Mouse (Mus musculus) limb, embryonic 14.5 days (tissue): ENCODE data around the gene Prkab2. TPM values are rescaled to one million over a fixed set of nuclear protein-coding genes. Genes with fewer than 3 reads are reported as not detected.
A peak's percentile ranks its signal among the peaks of the same experiment; 100 is the strongest.

Experiments used
- ATAC-seq: fragments of 200-750 bp; cut with Nextera tagmentation; 2 replicates; pipeline ENCODE4 v1.8.0; 2017; ENCODE audit warnings: low read depth, moderate number of reproducible peaks, moderate TSS enrichment; ENCODE audit not compliant: low FRiP score
- DNase-seq: peaks from one replicate; pipeline ENCODE4 v3.0.0-alpha.2; 2015; ENCODE audit warnings: low spot score
- H3K27ac ChIP-seq: fragments of 300-500 bp; sonication (generic); replicated peaks from 2 replicates; pipeline ENCODE4 v1.5.1; 2014; ENCODE audit warnings: low read depth, mild to moderate bottlenecking, low read length, moderate library complexity, mixed read lengths
- H3K27me3 ChIP-seq: fragments of 300-500 bp; sonication (generic); 2 replicates; pipeline ENCODE4 v1.6.1; 2014; ENCODE audit warnings: low read length, mixed read lengths; ENCODE audit not compliant: control insufficient read depth, insufficient read depth
- H3K36me3 ChIP-seq: fragments of 300-500 bp; sonication (generic); 2 replicates; pipeline ENCODE4 v1.6.1; 2014; ENCODE audit warnings: mild to moderate bottlenecking, low read length, moderate library complexity, mixed read lengths; ENCODE audit not compliant: control insufficient read depth, insufficient read depth
- H3K4me1 ChIP-seq: fragments of 300-500 bp; sonication (generic); 2 replicates; pipeline ENCODE4 v1.6.1; 2014; ENCODE audit warnings: antibody characterized with exemption, low read length, mixed read lengths; ENCODE audit not compliant: control insufficient read depth, insufficient read depth
- H3K4me2 ChIP-seq: fragments of 300-500 bp; sonication (generic); replicated peaks from 2 replicates; pipeline ENCODE4 v1.6.1; 2014; ENCODE audit warnings: low read depth, mild to moderate bottlenecking, low read length, moderate library complexity; ENCODE audit not compliant: severe bottlenecking
- H3K4me3 ChIP-seq: fragments of 300-500 bp; sonication (generic); replicated peaks from 2 replicates; pipeline ENCODE4 v1.5.1; 2014; ENCODE audit warnings: low read length
- H3K9ac ChIP-seq: fragments of 300-500 bp; sonication (generic); 2 replicates; pipeline ENCODE4 v1.6.1; 2014; ENCODE audit warnings: mild to moderate bottlenecking, low read depth, low read length, moderate library complexity; ENCODE audit not compliant: severe bottlenecking
- H3K9me3 ChIP-seq: fragments of 300-500 bp; sonication (generic); 2 replicates; pipeline ENCODE4 v1.6.1; 2016; ENCODE audit warnings: low read length; ENCODE audit not compliant: control insufficient read depth
- POLR2A ChIP-seq: fragments of 200-500 bp; IDR thresholded peaks from 2 replicates; pipeline ENCODE4 v1.8.0; 2012; ENCODE audit warnings: inconsistent platforms, mild to moderate bottlenecking, moderate library complexity, borderline replicate concordance; ENCODE audit not compliant: insufficient read depth, insufficient read length; ENCODE audit errors: extremely low read depth
- WGBS: fragments of 180-500 bp; shearing (Covaris S2); extraction: QIAGEN DNeasy Blood & Tissue Kit; methylation state at CpG from one replicate; pipeline ENCODE4 v1.1.7; 2014; 5-methylcytosine and 5-hydroxymethylcytosine counted together
- polyA plus RNA-seq, 2 experiments: library from polyadenylated mRNA; depleted of rRNA in 1 of 2; stranded (reverse) in 1 of 2; unstranded in 1 of 2; fragments of >200 nt; fragmentation: Nextera tagmentation in 1 of 2; extraction: Ambion mirVana in 1 of 2; gene quantifications; 2 replicates each; pipeline versions ENCODE4 v1.2.1 to v1.2.3; 2012 to 2014

Gene Prkab2
- polyA plus RNA-seq, 2 experiments: 7.2 to 15.6 TPM

DNA sequence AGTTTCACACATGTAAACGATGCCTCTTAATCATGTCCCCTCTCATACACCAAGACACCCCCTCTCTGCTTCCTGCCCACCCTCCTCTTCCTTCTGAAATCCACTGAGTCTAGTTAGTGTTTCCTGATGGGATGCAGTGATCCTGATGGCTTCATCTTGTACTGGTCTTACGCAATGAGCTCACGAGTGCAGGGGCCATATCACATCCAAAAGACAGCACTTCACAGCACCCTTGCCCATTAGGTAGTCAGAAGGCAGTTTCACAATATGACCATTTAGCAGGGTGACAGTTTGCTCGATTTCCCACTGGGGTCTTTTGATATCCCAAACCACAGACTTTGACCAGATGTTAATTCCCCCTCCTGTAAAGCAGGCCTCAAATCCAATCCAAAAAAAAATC is 42.1 kb upstream of the Prkab2 start:
- no peak for ATAC-seq
- no peaks in the 10 kb centered on the region for H3K36me3 ChIP-seq
- no peak overlapping the region for H3K9ac ChIP-seq
- no peak overlapping the region for H3K27ac ChIP-seq
- no peak for DNase-seq
- H3K27me3 ChIP-seq: no peaks in the 10 kb centered on the region
- H3K4me3 ChIP-seq: no peak overlapping the region
- 86% methylated on average over 4 of the region's 4 CpGs for WGBS
- H3K4me2 ChIP-seq: no peak overlapping the region
- H3K9me3 ChIP-seq: no peaks in the 10 kb centered on the region
- TF ChIP-seq POLR2A: no peak
- H3K4me1 ChIP-seq: no peaks in the 10 kb centered on the region

DNA sequence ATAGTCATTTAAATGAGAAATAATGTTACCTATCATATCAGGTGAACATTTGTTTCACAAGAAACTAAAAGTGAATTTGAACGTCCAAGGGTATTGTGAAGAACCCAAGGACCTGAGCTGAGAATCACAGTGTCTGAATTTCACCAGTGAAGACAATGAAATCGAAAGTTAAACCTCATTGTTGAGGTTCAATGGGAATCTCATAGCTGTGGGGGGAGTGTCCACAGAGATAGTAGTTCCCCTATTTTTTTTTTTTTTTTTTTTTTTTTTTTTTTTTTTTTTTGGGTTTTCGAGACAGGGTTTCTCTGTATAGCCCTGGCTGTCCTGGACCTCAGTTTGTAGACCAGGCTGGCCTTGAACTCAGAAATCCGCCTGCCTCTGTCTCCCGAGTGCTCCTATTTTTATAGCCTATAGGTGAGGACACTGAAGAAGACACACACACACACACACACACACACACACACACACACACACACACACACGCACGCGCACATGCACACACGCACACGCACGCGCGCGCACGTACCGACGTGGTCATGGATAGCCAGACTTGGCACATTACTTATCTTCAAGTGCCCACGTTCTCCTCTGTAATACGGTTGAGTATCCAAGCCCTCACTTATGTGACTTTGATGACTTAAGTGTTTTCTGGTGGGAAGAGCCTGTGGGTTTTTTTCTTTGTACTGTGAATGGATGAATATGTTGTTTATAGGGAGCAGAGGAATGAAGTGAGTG is 40.7 kb upstream of the Prkab2 start:
- no peak for ATAC-seq
- no peak overlapping the region for H3K4me3 ChIP-seq
- no peaks in the 10 kb centered on the region for H3K4me1 ChIP-seq
- H3K27me3 ChIP-seq: no peaks in the 10 kb centered on the region
- WGBS: 95% methylated on average over 17 of the region's 19 CpGs
- no peak for TF ChIP-seq POLR2A
- DNase-seq: no peak
- no peaks in the 10 kb centered on the region for H3K9me3 ChIP-seq
- no peak overlapping the region for H3K9ac ChIP-seq
- H3K27ac ChIP-seq: no peak overlapping the region
- no peak overlapping the region for H3K4me2 ChIP-seq
- no peaks in the 10 kb centered on the region for H3K36me3 ChIP-seq

DNA sequence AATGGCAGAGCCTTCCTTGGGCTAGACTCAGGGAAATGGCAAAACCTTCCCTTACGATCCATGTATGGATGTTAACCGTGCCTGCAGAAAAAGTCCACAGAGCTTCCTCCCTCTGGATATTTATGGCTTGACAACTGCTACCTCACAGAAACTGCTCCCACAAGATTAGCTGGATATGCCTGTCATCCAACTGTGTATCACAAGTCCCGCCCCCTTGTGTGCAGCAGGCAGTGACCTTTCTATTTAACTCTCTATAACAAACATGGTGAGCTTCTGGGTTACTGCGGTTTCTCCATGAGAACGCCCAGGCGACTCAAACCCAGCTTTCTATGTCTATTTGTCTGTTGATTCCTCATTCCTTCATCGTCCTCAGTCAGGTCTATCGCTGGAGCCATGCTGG is 40.1 kb upstream of the Prkab2 start:
- WGBS: 85% methylated on average over 8 of the region's 8 CpGs
- Histone ChIP-seq H3K4me3 (no peak overlapping the region), H3K27me3 (no peaks in the 10 kb centered on the region), H3K9me3 (no peaks in the 10 kb centered on the region), H3K36me3 (no peaks in the 10 kb centered on the region), H3K4me1 (no peaks in the 10 kb centered on the region), H3K4me2 (no peak overlapping the region), H3K9ac (no peak overlapping the region), H3K27ac (no peak overlapping the region)
- TF ChIP-seq POLR2A: no peak
- DNase-seq: no peak
- no peak for ATAC-seq

DNA sequence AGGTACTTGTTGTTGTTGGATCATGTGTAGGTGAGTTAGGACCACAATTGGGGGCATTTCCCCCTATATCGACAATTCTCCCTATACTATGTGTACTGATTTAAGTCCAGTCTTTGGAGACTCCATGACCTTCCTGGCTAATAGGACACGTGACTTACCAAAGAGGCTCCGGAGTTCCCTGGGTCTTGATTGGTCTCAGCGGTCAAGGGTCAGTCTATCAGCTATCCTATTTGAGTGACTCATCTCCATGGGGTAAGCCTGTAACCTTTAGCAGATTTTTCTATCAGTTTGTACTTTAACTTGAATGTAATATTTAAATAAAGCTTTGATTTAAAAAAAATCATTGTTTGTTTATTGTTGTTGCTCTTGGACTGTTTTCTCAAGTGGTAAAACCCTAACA is 37.3 kb upstream of the Prkab2 start:
- no peaks in the 10 kb centered on the region for H3K9me3 ChIP-seq
- ATAC-seq (no peak), DNase-seq (no peak)
- no peaks in the 10 kb centered on the region for H3K27me3 ChIP-seq
- H3K4me3 ChIP-seq: no peak overlapping the region
- WGBS: 93% methylated on average over 4 of the region's 4 CpGs
- TF ChIP-seq POLR2A: no peak
- H3K27ac ChIP-seq: no peak overlapping the region
- H3K9ac ChIP-seq: no peak overlapping the region
- no peak overlapping the region for H3K4me2 ChIP-seq
- no peaks in the 10 kb centered on the region for H3K36me3 ChIP-seq
- H3K4me1 ChIP-seq: no peaks in the 10 kb centered on the region

DNA sequence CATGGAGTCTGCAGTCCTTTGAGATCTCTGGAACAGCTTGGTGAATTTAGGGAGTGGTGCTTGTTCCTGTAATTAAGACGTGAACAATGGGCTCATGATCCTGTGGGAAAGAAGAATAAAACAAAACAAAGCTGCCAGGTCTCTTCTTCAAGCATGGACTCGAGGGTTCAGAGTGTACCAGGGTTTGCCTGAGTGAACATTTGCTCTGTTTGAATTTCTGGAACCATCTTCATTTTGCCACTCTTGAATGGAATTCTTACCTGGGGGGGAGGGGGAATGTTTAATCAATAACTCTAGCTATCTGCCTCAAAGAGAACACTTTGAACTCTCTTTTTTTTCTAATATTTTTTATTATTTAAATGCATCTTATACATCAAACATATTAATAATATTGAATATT is 33.4 kb upstream of the Prkab2 start:
- DNase-seq (no peak), ATAC-seq (no peak)
- H3K27ac ChIP-seq: no peak overlapping the region
- WGBS: 65% methylated on average over 2 of the region's 2 CpGs
- no peaks in the 10 kb centered on the region for H3K9me3 ChIP-seq
- no peak overlapping the region for H3K4me3 ChIP-seq
- H3K9ac ChIP-seq: no peak overlapping the region
- H3K4me2 ChIP-seq: no peak overlapping the region
- no peaks in the 10 kb centered on the region for H3K36me3 ChIP-seq
- no peak for TF ChIP-seq POLR2A
- H3K4me1 ChIP-seq: no peaks in the 10 kb centered on the region
- H3K27me3 ChIP-seq: no peaks in the 10 kb centered on the region

DNA sequence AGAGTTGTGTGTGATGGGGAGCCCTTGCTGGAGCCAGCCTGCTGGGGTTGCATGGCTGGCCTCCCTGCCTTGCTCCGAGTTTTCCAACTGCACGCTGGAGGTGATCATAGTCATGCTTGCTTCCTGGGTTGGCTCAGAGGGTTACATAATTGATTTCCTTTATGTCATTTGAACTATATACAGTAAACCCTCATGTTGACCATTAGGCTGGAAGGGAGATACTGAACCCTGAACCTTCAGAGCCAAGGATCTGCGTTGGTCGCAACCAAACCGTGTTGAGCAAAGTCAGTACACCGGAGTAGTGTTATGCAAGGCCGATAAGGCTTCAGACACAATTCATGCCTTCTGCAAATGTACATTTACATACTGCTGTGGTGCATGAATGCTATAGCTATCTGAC is 30.1 kb upstream of the Prkab2 start:
- no peak for TF ChIP-seq POLR2A
- Histone ChIP-seq H3K9me3 (no peaks in the 10 kb centered on the region), H3K4me2 (peak overlapping the region; percentile 52; the same call in 1 of the 2 replicates), H3K9ac (no peak overlapping the region), H3K27ac (no peak overlapping the region), H3K4me3 (peak overlapping the region; percentile 38; the same call in 1 of the 2 replicates), H3K4me1 (no peaks in the 10 kb centered on the region), H3K27me3 (no peaks in the 10 kb centered on the region), H3K36me3 (no peaks in the 10 kb centered on the region)
- 76% methylated on average over 7 of the region's 7 CpGs for WGBS
- no peak for DNase-seq
- no peak for ATAC-seq
